Mouse (Mus musculus): ENCODE results near the gene Samd10.

Gene Samd10

DNA sequence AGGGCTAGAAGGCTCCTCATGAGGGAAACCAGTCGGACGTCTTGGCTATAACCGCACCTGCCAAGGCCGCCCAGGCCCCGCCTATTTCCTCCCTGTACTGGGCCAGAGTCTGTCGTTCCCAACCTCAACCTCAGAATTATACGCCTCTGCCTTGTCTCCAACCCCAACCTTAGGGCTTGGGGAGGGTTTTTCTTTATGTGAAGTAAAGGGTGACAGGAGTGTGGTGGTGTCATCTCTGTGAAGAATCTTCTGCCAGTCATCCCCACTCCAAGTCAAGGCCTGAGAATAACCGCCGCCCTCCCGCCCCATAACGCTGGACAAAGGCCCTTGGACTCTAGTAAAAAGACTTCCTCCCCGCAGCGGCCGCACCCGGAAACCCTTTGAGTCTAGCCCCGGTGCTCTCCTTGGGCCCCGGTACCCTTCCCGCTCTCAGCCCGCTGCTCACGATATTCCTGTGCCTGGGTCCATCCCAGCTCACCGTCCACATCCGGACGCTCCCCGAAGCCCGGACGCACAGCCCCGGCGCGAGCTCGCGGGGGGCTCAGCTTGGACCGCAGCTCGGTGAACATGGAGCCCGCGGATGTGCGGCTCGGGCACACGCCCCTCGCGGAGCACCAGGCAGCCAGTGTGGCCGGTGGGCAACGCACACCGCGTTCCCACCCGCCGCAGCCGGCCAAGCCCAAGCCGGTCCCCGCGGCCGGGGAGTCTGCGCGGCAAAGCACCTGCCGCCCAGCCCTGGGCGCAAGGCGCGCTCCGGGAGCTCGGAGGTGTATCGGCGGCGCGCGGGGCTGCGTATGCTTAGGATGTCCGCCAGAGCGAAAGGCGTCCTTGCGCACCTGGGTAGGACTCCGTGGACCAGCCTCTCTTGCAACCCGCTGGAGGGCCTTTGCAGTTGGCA lies at the start of gene Samd10:
TSS of gene Samd10 (minus strand) at position 759 of the 898 bp plus-strand sequence.
- no peak for DNase-seq (ENCODE audit: low read depth, low spot score)

DNA sequence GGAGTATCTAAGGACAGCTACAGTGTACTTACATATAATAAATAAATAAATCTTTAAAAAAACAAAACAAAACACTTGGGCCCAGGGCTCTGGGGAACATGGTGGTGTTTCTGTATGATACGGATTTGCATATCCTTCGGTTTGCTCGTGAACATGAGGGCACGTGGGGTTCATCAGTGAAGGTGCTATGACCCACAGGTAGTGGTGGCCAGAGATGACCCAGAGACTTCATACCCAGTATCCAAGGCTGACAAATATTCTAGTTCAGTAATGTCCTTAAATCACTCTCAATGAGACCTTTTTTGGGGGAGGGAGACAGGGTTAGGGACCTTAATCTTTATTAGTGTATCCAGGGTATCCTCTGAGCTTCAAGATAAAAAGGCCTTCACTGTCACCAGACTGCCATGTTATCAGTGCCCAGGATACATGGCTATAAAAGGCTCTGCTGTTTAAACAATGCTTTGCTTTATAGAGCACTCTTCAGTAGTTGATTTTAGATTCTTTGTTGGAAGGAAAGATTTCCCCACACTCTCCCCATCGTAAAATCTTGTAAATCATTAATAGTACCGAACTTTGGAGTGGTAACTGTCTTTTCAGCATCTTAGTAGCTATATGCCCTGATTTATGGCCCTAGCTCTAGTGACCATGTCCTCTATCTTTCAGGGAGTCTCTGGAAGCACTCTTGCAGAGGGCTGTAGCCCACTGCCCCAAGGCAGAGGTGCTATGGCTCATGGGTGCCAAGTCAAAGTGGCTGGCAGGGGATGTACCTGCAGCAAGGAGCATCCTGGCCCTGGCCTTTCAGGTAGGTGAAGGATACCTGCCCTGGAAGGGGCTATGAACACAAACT lies 47.8 kb upstream of the Samd10 start:
- no peak for DNase-seq (ENCODE audit: low read depth, low spot score)

DNA sequence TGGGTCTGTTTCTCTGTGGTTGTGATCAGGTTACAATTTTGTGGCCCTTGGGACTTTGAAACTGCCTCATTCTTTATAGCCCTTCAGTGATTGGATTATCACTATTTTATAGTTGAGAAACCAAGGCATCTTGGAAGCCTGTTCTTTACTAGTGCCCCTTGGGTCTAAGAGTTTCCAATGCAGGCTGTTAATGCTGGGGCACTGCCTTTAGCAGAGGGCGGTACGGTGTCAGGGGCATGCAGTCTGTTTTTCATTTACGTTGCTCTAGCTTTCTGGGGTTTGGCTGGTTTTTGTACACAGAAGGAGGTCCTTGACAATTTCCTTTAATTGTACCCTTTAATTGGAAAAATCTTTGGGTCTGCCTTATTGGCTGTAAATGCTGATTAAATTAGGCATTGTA lies 46.7 kb upstream of the Samd10 start:
- DNase-seq (ENCODE audit: low read depth, low spot score): no peak

DNA sequence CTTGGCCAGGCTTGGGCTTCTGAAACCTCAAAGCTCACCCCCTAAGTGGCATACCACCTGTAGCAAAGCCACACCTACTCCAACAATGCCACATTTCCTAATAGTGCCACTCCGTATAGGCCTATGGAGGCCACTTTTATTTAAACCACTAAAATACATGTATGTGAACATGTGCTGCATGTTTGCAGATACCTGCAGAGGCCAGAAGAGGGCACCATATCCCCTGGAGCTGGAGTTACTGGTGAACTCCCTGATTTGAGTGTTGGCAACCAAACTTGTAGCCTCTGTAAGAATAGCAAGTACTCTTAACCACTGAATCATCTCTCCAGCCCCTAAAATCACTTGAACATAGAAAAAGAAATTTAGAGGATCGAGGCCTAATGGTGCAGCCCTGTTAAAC lies 45.3 kb upstream of the Samd10 start:
- no peak for DNase-seq (ENCODE audit: low read depth, low spot score)

DNA sequence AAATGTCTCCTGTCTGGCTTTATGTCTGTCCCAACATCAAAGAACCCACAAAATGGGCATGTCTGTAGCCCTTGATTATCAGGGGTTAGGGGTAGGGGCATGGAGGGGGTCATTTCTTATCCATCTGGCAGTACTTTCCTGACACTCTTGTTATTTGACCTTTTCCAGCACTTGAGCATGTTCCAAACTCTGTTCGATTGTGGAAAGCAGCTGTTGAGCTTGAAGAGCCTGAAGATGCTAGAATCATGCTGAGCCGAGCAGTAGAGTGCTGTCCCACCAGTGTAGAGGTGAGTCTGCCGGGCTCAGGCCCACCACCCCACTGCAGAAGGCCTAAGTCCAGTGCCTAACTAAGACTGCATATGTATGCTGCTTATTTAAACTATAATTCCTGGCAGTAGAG lies 36.9 kb upstream of the Samd10 start:
- no peak for DNase-seq (ENCODE audit: low read depth, low spot score)

DNA sequence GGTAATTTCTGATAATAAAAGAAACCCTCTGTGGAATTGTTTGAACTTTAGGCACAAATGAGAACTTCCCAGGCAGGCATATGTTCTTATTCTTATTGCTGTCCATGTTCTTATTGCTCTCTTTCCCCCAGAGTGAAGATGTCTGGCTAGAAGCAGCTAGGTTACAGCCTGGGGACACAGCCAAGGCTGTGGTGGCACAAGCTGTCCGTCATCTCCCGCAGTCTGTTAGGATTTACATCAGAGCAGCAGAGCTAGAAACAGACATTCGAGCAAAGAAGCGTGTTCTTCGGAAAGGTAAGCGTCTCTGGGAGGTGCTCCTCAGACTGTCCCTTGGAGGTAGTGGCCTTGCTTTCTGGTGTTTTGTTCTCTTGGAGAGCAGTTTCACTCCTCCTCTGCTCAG lies 33.6 kb upstream of the Samd10 start:
- DNase-seq (ENCODE audit: low read depth, low spot score): no peak

DNA sequence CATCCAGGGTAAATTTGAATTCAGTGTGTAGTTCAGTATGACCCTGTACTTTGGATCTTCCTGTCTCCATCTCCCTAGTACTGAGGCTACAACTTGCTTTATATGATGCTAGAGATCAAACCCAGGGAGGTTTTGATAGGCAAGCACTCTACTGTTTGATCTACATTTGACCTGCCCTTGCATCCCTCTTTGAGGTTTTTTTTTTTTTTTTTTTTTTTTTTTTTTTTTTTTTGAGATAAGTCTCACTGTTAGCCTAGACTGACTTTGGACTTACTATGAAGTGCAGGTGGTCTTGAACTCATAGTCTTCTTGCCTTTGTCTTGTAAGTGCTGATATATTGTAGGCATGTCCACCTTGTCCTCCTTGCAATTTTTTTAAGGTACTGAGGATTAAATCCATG lies 29.5 kb upstream of the Samd10 start:
- DNase-seq (ENCODE audit: low read depth, low spot score): no peak

DNA sequence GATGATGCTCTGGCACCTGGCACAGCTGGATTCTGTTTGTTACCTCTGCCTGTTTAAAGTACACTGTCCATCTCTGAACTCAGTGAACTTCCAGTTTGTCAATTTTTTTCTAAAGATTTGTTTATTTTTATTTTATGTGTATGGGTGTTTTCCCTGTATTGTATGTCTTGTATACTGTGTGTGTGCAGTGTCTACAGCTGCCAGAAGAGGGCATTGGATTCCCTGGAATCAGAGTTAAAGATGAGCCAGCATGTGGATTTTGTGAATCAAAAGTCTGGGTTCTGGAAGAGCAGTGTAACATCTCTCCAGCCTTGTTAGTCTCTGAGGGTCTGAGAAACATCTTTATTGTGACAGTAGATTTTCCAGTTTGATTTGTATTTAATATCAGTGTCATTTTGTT lies 24.4 kb upstream of the Samd10 start:
- no peak for DNase-seq (ENCODE audit: low read depth, low spot score)

DNA sequence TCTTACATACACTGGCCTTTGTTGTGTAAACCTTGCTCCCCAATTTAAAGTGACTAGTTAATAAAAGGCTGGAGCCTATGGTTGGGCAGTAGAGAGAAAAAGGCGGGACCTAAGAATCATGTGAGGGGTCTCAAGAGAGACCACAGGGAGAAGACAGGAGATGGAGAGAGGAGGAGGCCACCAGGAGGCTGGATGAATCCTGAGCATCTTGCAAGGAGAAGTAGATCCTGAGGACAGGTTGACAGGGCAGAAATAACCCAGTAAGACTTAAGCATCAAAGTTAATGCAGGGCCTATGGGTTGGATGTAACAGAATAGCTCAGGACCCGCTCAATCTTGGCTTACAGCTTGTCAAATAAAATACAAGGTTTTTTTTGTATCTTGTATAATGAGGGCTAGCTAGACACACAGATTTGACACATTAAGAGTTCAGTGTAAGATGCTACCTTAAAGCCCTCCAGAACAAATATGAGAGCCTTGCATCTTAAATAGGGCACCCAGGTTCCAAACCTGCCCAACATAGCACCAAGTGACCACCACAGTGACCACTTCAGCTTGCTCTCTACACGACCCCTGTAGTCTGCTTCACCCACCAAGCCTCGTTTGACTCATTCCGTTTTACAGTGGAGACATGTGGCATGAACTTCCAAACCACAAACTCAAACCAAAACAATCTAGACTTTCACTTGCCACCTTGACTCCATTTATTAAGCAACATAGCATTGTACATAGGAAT lies 19.9 kb upstream of the Samd10 start:
- DNase-seq (ENCODE audit: low read depth, low spot score): no peak

DNA sequence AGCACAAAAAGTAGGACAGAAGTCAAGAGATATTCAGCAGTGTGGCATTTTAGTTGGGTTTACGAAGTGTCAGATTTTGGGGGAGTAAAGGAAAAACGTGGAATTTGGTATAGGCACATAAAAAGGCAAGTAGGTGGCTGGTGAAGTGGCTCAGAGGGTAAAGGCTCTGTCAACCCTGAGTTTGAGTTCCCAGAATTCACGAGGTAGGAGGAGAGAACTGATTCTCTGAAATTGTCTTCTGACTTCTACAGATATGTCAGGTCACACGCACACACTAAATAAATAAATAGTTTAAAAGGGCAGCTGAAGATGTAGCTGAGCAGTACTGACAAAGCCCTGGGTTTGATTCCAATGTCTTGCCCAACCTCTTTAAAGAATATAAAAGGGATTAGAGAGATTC lies 3.4 kb upstream of the Samd10 start:
- DNase-seq (ENCODE audit: low read depth, low spot score): no peak

DNA sequence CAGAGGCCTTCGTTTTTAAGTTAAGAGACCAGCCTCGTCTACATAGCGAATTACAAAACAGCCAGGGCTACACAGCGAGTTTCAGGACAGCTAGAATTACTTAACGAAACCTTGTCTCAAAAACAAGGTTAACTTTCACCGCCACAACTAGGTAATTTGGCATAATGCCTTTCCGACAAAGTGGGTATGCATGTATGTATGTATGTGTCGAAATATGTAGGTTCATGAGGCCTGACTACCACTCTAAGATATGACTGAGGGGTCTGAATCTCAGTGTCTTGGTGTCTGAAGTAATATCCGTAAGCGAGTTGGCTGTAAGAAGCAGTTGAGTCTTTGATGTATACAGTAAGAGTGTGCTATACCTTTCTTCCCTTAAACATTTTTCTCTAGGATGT lies 2.7 kb upstream of the Samd10 start:
- no peak for DNase-seq (ENCODE audit: low read depth, low spot score)

DNA sequence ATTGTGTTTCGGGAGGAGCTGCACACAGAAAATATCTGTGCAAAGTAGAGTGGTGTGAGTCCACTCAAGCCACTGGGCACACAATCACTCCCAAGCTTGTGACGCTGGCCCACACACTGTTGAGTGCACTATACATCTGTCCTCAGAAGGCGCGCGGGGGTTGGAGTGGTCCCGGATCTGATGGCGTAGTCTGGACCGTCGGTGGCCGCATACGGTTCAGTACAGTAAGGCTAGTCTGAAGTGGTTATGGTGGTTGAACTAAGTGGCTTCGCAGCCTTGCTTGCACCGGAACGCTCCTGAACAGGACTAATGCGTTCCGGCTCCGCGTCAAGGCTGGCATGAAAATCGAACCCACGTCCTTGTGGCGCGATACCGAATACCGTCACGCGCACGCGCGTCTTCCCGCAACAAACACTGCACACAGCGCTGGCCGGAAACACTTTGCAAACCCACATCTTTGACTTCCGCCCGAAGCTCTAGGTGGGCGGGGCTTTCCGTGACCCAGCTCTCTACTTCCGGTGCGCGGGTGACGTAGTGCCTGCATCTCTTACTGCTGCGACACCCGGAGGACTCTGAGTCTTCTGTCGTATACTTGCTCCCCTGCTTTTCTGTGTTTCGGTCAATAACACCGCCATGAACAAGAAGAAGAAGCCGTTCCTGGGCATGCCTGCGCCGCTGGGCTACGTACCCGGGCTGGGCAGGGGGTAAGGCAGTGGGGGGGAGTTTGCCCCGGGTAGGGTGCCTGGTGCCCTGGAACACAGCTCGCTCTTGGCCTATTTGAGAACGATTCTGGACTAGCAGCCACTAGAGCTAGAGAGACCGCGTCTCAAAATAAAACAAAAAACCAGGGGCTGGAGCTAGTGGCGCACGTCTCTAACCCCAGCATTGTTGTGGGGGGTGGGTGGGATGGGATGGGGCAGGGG lies 2.1 kb upstream of the Samd10 start:
- peak; percentile 92 for DNase-seq (ENCODE audit: low read depth, low spot score)

DNA sequence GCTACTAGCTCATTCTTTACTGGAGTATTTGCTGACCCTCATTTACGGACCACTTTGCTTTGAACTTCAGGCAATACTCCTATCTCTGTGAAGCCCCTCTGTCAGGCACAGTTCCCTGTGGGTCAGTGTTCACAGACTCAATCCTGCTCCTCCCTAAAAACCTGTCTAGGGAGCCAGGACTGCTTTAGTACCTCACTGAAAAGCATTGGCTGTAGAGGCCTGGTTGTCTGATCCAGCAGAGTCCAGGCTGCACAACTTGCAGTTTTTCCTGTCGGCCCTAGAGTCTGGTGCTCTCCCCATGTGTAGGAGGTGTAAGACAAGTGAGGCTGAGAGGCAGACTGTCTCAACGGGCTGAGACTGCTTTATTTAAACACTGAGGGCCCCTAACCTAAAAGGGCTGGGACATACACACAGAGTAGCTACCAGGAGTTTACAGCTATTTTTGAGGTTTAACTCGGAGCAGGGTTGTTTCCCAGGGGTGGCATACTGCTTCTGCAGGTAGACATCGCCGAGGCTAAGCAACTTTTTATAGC lies 1.3 kb upstream of the Samd10 start:
- DNase-seq (ENCODE audit: low read depth, low spot score): no peak

DNA sequence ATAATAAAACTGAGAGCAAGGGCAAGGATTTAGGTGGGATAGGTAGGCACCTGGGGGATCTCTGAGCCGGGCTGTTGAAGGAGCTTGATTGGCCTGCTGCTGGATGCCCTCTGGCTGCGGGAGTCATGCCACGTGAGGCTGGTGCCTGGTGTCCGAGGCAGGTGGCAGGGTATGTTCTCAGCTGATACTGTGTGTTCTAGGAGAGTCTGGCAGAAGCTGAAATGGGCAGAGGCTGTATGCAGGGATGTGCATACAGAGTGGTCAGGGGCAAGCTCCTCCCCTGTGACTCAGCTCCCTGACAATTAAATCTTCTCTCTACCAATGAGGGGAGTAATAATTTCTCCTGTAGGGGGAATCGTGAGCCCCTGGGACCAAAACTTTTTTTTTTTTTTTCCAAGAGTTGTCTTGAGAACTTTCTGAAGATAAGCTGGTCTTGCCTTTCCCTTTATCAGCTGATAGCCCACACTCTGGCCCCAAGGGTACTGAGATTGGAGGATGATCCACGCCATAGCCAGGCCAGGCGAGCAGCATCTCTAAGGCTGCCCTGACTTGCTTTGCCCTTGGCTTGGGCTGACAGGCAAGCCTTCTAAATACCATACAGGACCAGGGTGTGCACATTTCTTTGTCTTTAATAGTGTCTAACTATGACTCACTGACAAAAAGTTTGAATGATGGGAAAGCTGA lies 1.5 kb downstream of the Samd10 start:
- DNase-seq (ENCODE audit: low read depth, low spot score): no peak

DNA sequence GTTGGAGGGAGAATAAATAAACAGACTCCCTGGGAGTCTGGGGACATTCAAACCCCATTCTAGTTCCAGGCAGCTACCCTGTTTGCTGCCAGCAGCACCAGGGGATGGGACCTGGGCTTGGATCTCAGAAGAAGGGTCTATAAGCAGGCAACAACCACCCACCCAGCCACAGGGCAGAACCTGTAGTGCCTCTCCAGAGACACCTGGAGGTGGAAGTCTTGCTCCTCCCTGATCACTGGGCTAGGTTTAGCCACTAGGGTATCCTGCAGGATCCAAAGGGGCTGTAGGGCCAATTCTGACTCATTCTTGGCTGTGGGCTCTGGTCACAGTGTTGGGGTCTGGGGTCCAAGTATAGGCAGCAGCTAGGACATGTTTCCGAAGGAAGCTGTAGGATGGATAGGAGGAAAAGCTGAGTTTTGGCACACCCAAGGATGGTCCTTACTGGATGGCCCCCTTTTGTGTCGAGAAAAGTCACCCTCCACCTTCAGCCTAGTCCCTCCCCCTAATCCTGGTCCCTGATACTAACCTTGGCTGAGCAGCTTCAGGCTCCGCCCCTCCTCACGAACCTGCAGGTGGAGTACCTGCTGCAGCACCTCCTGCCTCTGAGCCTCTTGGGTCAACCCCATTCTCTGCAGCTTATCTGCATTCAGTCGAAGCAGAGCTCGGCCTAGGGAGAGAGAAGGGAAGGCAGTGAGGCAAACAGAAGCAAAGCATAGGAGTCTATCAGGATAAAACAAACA lies 2.6 kb downstream of the Samd10 start:
- DNase-seq (ENCODE audit: low read depth, low spot score): no peak

DNA sequence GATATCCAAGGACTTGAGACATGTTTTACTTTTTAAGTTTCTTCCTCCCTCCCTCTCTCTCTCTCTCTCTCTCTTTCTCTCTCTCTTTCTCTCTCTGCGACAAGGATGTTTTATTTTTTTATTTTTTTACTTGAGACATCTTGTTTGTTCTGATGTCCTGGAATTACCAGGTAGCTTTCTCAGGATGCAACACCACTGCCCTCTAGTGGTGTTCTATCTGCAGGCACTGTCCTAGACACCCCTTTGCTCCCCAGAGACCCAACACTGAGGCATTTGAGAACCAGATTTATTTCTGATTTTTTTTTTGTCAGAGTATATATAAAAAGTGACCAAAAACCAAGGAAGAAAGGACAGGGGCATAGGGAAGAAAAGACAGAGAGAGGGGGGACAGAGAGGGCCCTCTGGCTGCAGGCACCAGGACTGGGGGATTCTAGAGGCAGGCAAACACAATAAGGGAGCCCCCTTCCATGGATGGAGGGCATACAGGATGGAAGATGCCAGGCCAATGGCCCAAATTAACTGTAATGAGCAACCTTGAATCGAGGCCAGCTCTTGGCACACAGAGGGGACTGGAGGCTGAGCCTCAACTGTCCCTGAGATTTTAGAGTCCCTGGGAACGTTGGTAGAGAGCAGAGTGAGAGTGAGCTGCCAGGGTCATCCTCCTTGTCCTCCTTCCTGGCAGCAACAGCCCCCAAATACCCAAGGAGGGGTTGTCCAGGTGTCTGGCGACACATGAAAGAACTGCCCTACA lies 3.9 kb downstream of the Samd10 start:
- no peak for DNase-seq (ENCODE audit: low read depth, low spot score)

DNA sequence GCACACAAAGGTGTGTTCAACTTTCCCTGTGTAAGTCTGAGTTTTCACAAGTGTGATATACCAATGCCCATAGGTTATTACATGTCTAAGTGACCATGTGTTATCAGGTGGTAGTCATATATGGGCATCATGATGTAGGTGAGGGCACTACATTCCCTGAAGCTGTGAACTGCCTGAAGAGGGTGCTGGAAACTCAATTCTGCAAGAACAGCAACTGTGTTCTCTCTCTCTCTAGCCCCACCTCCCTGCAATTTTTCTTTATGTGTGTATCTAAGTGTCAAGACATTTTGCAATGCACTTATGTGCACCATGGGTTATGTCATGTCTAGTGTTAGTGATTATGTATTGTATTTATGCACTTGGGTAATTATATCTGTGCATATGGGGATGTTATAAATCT lies 5.1 kb downstream of the Samd10 start:
- DNase-seq (ENCODE audit: low read depth, low spot score): no peak

DNA sequence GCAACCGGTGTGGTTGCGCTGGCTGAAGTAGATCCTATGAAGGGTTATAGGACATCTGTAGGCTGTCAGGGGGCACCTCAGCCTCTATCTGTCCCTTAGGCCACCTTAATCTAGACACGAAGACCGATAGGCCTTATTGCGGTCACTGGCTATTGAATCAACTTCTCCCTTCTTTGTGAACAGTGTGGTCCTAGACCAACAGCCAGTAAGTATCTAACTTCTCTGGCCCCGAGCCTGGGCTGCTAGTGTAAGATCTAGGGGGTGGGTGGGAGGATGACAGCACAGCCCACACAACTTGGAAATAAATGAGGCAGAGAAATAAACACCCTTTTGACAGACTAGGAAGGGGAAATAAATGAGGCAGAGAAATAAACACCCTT lies 6.0 kb downstream of the Samd10 start:
- DNase-seq (ENCODE audit: low read depth, low spot score): no peak
